Mouse (Mus musculus) midbrain, embryonic 15.5 days (tissue): ENCODE results near the gene Tyw3. TPM values are rescaled to one million over a fixed set of nuclear protein-coding genes. Genes with fewer than 3 reads are reported as not detected.
"Not testable (repeated sequence)": the region's sequence is repeated elsewhere in the genome, so short reads cannot be mapped to it uniquely, and the experiment has no call there.

ENCODE experiments used
- ATAC-seq: fragments of 200-750 bp; cut with Nextera tagmentation; replicated peaks from 2 replicates; pipeline ENCODE4 v1.8.0; 2017; ENCODE audit warnings: moderate TSS enrichment
- H3K27ac ChIP-seq: fragments of 300-500 bp; sonication (generic); 2 replicates; pipeline ENCODE4 v1.5.1; 2015; ENCODE audit warnings: mild to moderate bottlenecking, inconsistent platforms
- H3K27me3 ChIP-seq: fragments of 300-500 bp; sonication (generic); replicated peaks from 2 replicates; pipeline ENCODE4 v1.6.1; 2015; ENCODE audit warnings: inconsistent platforms
- H3K36me3 ChIP-seq: fragments of 300-500 bp; sonication (generic); replicated peaks from 2 replicates; pipeline ENCODE4 v1.6.1; 2015; ENCODE audit warnings: inconsistent platforms
- H3K4me1 ChIP-seq: fragments of 300-500 bp; sonication (generic); 2 replicates; pipeline ENCODE4 v1.6.1; 2015; ENCODE audit warnings: inconsistent platforms
- H3K4me2 ChIP-seq: fragments of 300-500 bp; sonication (generic); 2 replicates; pipeline ENCODE4 v1.6.1; 2015; ENCODE audit warnings: inconsistent platforms, mild to moderate bottlenecking, moderate library complexity
- H3K4me3 ChIP-seq: fragments of 300-500 bp; sonication (generic); 2 replicates; pipeline ENCODE4 v1.5.1; 2015; ENCODE audit warnings: mild to moderate bottlenecking, inconsistent platforms
- H3K9ac ChIP-seq: fragments of 300-500 bp; sonication (generic); 2 replicates; pipeline ENCODE4 v1.6.1; 2015; ENCODE audit warnings: mild to moderate bottlenecking, inconsistent platforms
- H3K9me3 ChIP-seq: fragments of 300-500 bp; sonication (generic); 2 replicates; pipeline ENCODE4 v1.6.1; 2016; ENCODE audit warnings: inconsistent platforms
- WGBS: fragments of 180-500 bp; shearing (Covaris S2); methylation state at CpG from one replicate; pipeline ENCODE4 v1.1.7; 2015; ENCODE audit warnings: mixed read lengths; 5-methylcytosine and 5-hydroxymethylcytosine counted together
- polyA plus RNA-seq: library from polyadenylated mRNA; unstranded; fragments of >200 nt; fragmentation: Nextera tagmentation; extraction: Ambion mirVana; gene quantifications from 2 replicates; pipeline ENCODE4 v1.2.1, GENCODE M21; 2015

Tyw3 gene
- 12.4 and 14.1 TPM in 2 replicates for polyA plus RNA-seq

- H3K9me3 ChIP-seq = no peaks in the 10 kb centered on the region
- peaks cover 10% of the 10 kb centered on the region for H3K4me1 ChIP-seq
- no peaks in the 10 kb centered on the region for H3K27me3 ChIP-seq
- peak within 1 kb of the TSS; percentile 62 for H3K9ac ChIP-seq
- peak within 1 kb of the TSS; percentile 94 for H3K27ac ChIP-seq
- H3K4me3 ChIP-seq = peak within 1 kb of the TSS; percentile 68
- 0 out of 2 replicates have a peak, but pooled peaks cover 8% of the 10 kb centered on the region for H3K36me3 ChIP-seq
- ATAC-seq = peak; percentile 97
- H3K4me2 ChIP-seq = peak within 1 kb of the TSS; percentile 78
- WGBS = under 1% methylated on average over 38 of the region's 38 CpGs
Measured at GRCm38 (mm10) chr3:154596934-154597554, at the start of gene Tyw3. Gene Tyw3, minus strand, starts transcription at chr3:154597104.

DNA sequence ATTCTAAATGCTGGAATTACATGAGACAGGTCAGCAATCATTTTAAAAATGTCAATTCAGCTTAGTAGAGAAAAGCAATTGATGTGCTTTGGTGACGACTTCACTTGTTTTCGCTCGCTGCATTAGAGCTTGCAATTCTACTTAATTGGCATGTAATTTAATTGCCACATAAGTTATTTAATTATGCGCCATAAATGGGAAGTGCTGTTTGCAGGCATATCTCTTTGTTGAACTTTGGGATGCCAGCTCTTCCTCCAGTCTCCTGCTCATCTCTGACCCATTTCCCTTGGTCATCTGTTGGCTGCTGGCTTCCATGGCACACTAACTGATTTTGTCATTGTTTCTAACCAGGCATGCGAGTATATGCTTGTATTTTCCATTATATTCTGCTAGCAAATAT is 36.2 kb upstream of the Tyw3 start:
- no peak overlapping the region for H3K4me3 ChIP-seq
- H3K9ac ChIP-seq = no peak overlapping the region
- no peaks in the 10 kb centered on the region for H3K9me3 ChIP-seq
- H3K36me3 ChIP-seq = no peaks in the 10 kb centered on the region
- H3K4me1 ChIP-seq = no peaks in the 10 kb centered on the region
- H3K27ac ChIP-seq = no peak overlapping the region
- no peak for ATAC-seq
- 80% methylated on average over 5 of the region's 5 CpGs for WGBS
- H3K4me2 ChIP-seq = no peak overlapping the region
- H3K27me3 ChIP-seq = no peaks in the 10 kb centered on the region

GRCm38 (mm10) chr3:154631281-154631680 is 34.4 kb upstream of the Tyw3 start:
- not testable (repeated sequence) for H3K27me3 ChIP-seq, H3K4me2 ChIP-seq, H3K27ac ChIP-seq, H3K4me3 ChIP-seq, ATAC-seq, H3K36me3 ChIP-seq, H3K9me3 ChIP-seq, H3K9ac ChIP-seq, H3K4me1 ChIP-seq
- 89% methylated on average over 2 of the region's 2 CpGs for whole genome bisulfite sequencing

DNA sequence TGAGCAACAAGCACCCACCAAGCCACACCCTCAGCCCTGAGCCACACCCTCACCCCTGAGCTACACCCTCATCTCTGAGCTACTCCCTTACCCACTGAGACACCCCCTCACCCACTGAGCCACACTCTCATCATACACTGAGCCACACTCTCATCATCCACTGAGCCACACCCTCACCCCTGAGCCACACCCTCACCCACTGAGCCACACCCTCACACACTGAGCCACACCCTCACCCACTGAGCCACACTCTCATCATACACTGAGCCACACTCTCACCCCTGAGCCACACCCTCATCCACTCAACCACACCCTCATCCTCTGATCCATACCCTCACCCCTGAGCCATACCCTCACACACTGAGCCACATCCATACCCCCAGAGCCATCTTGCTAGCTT is 31.4 kb upstream of the Tyw3 start:
- Histone ChIP-seq H3K27me3 (no peaks in the 10 kb centered on the region), H3K4me3 (no peak overlapping the region), H3K9me3 (no peaks in the 10 kb centered on the region), H3K4me1 (no peaks in the 10 kb centered on the region), H3K9ac (no peak overlapping the region), H3K4me2 (no peak overlapping the region), H3K36me3 (no peaks in the 10 kb centered on the region), H3K27ac (no peak overlapping the region)
- peak; percentile 37; the same call in 1 of the 2 replicates for ATAC-seq

DNA sequence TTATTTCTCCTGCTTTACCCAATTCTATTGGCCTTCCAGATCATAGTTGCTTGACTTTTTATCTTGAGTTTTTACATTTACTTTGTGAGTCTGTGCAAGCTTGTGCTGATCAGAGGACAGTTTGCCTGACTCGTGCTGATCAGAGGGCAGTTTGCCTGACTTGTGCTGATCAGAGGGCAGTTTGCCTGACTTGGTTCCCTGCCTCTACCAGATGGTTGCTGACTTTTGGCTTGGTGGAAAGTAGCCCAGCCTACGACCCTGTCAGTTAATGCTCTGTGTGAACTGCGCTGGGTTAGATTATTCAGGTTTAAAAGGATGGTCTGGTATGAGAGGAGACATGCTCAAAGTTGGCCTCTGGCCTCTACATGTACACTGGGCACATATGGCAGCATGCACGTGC is 19.2 kb upstream of the Tyw3 start:
- 90% methylated on average over 4 of the region's 4 CpGs for WGBS
- H3K4me3 ChIP-seq = no peak overlapping the region
- no peaks in the 10 kb centered on the region for H3K4me1 ChIP-seq
- no peaks in the 10 kb centered on the region for H3K9me3 ChIP-seq
- H3K4me2 ChIP-seq = no peak overlapping the region
- H3K36me3 ChIP-seq = no peaks in the 10 kb centered on the region
- no peak for ATAC-seq
- no peaks in the 10 kb centered on the region for H3K27me3 ChIP-seq
- no peak overlapping the region for H3K9ac ChIP-seq
- no peak overlapping the region for H3K27ac ChIP-seq

DNA sequence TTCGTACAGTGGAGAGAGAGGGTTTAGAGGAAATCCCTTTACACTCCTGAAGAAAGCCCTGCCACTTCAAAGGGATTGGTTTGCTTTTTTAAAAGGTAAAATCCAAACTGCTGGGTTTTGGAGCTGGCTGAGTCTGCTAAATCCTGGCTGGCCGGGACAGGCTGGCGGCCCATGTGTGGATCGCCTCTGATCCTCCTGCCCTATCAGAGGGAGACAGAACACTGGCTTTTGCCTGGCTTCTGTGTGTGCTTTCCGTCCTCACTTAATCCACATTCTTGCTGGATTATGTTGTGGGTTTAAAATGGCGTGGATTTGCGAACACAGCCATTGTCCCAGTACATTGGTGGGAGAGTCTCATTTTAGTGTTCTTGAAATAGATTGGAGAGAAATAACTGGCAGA is 18.4 kb upstream of the Tyw3 start:
- Histone ChIP-seq H3K36me3 (no peaks in the 10 kb centered on the region), H3K27ac (no peak overlapping the region), H3K4me2 (no peak overlapping the region), H3K27me3 (no peaks in the 10 kb centered on the region), H3K4me3 (no peak overlapping the region), H3K9ac (no peak overlapping the region), H3K4me1 (no peaks in the 10 kb centered on the region), H3K9me3 (no peaks in the 10 kb centered on the region)
- WGBS = 43% methylated on average over 7 of the region's 7 CpGs
- peak; percentile 76 for ATAC-seq

GRCm38 (mm10) chr3:154614771-154615170 is 17.9 kb upstream of the Tyw3 start:
- Histone ChIP-seq H3K4me1 (no peaks in the 10 kb centered on the region), H3K4me3 (no peak overlapping the region), H3K27me3 (no peaks in the 10 kb centered on the region), H3K9ac (no peak overlapping the region), H3K9me3 (no peaks in the 10 kb centered on the region), H3K4me2 (no peak overlapping the region), H3K36me3 (no peaks in the 10 kb centered on the region), H3K27ac (no peak overlapping the region)
- ATAC-seq = no peak
- WGBS = 80% methylated on average over 8 of the region's 8 CpGs

- no peaks in the 10 kb centered on the region for H3K36me3 ChIP-seq
- H3K9me3 ChIP-seq = no peaks in the 10 kb centered on the region
- ATAC-seq = no peak
- H3K9ac ChIP-seq = no peak overlapping the region
- H3K27me3 ChIP-seq = no peaks in the 10 kb centered on the region
- H3K27ac ChIP-seq = no peak overlapping the region
- H3K4me3 ChIP-seq = no peak overlapping the region
- no peak overlapping the region for H3K4me2 ChIP-seq
- no peaks in the 10 kb centered on the region for H3K4me1 ChIP-seq
- 91% methylated on average over 3 of the region's 3 CpGs for WGBS
Measured at GRCm38 (mm10) chr3:154611888-154612287, 15.0 kb upstream of the Tyw3 start.

- Histone ChIP-seq H3K9ac (no peak overlapping the region), H3K27me3 (no peaks in the 10 kb centered on the region), H3K9me3 (no peaks in the 10 kb centered on the region), H3K36me3 (no peaks in the 10 kb centered on the region), H3K4me1 (no peaks in the 10 kb centered on the region), H3K4me2 (no peak overlapping the region), H3K4me3 (no peak overlapping the region), H3K27ac (no peak overlapping the region)
- WGBS = 68% methylated on average over 1 of the region's 1 CpGs
- no peak for ATAC-seq
Measured at GRCm38 (mm10) chr3:154607896-154608295, 11.0 kb upstream of the Tyw3 start.

DNA sequence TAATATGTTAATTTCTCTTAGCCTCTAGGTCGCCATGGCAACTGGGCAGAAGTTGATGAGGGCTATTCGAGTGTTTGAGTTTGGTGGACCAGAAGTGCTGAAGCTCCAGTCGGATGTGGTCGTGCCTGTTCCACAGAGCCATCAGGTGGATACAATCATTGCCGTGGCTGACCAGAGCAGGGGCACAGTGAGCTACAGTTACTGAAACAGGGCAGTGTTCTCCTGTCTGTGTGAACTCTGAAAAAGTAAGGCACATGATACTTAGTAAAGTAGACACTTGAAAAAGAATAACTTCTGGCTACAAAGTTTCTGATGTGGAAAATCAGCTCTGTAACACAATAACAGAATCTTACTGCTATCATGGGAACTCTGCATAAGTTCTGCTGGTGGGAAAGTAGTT is 8.0 kb upstream of the Tyw3 start:
- ATAC-seq = no peak
- no peaks in the 10 kb centered on the region for H3K36me3 ChIP-seq
- no peak overlapping the region for H3K4me2 ChIP-seq
- H3K27me3 ChIP-seq = no peaks in the 10 kb centered on the region
- no peaks in the 10 kb centered on the region for H3K4me1 ChIP-seq
- no peak overlapping the region for H3K9ac ChIP-seq
- H3K9me3 ChIP-seq = no peaks in the 10 kb centered on the region
- 65% methylated on average over 5 of the region's 5 CpGs for WGBS
- H3K27ac ChIP-seq = no peak overlapping the region
- no peak overlapping the region for H3K4me3 ChIP-seq

DNA sequence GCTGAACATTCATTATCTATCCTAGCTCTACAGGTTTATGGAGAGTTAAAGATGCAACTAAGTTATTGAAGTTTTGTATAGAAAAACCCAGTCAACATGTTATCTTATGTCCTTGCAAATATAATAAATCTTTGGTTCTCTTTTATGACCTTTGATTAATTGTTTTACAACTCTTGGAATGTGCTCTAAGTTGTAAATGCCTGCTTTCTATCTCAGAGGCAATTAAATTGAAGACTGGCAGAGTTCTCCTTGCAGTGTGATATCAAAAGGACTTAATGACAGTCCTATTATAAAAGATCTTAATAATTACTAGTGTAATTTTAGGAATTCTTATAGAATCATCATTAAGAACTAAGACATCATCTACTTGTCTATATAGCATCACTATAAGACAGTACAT is 5.2 kb upstream of the Tyw3 start:
- ATAC-seq = no peak
- no peak overlapping the region for H3K4me3 ChIP-seq
- peaks cover 6% of the 10 kb centered on the region; the same call in 1 of the 2 replicates for H3K4me1 ChIP-seq
- no peak overlapping the region for H3K9ac ChIP-seq
- no peaks in the 10 kb centered on the region for H3K27me3 ChIP-seq
- no peak overlapping the region for H3K27ac ChIP-seq
- H3K9me3 ChIP-seq = no peaks in the 10 kb centered on the region
- H3K4me2 ChIP-seq = no peak overlapping the region
- H3K36me3 ChIP-seq = no peaks in the 10 kb centered on the region

GRCm38 (mm10) chr3:154597561-154597960 is 657 bp upstream of the Tyw3 start:
- 36% methylated on average over 7 of the region's 7 CpGs for WGBS
- ATAC-seq = no peak; the same call in 1 of the 2 replicates
- peak overlapping the region; percentile 94 for H3K27ac ChIP-seq

DNA sequence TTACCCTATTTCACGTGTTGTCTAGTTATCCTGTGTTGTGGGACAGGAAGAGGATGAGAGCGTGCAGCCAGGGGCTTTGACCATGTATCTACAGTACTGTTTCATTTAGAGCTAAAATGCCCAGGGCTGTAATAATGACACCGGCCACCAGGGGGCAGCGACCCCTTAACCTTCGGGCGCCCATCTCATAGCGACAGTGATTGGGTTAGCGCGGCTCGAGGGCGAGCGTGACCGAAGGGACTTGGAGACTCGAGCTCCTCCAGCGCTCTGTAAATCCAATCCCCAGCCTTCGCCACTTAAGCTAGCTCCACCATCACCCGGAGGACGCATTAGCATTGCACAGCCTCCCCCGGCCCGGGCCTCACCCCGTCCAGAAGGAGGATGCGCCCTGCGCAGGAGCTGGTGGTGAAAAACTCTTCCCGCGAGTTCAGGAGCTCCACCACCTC is 393 bp downstream of the Tyw3 start, which contains the start of gene Cryz:
Gene Cryz (plus strand): TSS at position 224 of the 446 bp plus-strand sequence.
- 0 out of 2 replicates have a peak, but pooled peaks cover 12% of the 10 kb centered on the region for H3K36me3 ChIP-seq
- peak within 1 kb of the TSS; percentile 68 for H3K4me3 ChIP-seq
- no peaks in the 10 kb centered on the region for H3K27me3 ChIP-seq
- H3K9ac ChIP-seq = peak within 1 kb of the TSS; percentile 62
- H3K27ac ChIP-seq = peak within 1 kb of the TSS; percentile 94
- no peaks in the 10 kb centered on the region for H3K9me3 ChIP-seq
- ATAC-seq = peak; percentile 93
- peaks cover 10% of the 10 kb centered on the region for H3K4me1 ChIP-seq
- under 1% methylated on average over 25 of the region's 25 CpGs for WGBS
- peak within 1 kb of the TSS; percentile 78 for H3K4me2 ChIP-seq

More at GRCm38 (mm10) chr3:154597561-154597960, 657 bp upstream of the Tyw3 start:
- H3K9ac ChIP-seq = peak overlapping the region; percentile 62
- peak overlapping the region; percentile 68 for H3K4me3 ChIP-seq
- peak overlapping the region; percentile 78 for H3K4me2 ChIP-seq
- H3K9me3 ChIP-seq = no peaks in the 10 kb centered on the region
- H3K36me3 ChIP-seq = 0 out of 2 replicates have a peak, but pooled peaks cover 8% of the 10 kb centered on the region
- peaks cover 10% of the 10 kb centered on the region for H3K4me1 ChIP-seq
- H3K27me3 ChIP-seq = no peaks in the 10 kb centered on the region
